Mouse (Mus musculus) kidney, embryonic 16.5 days (tissue): Measurements from ENCODE around the gene Gm32742. TPM values are rescaled to one million over a fixed set of nuclear protein-coding genes. Genes with fewer than 3 reads are reported as not detected.

Source experiments
- ATAC-seq: fragments of 200-750 bp; cut with Nextera tagmentation; 2 replicates; pipeline ENCODE4 v1.8.0; 2017; ENCODE audit warnings: moderate TSS enrichment; ENCODE audit not compliant: low FRiP score, low TSS enrichment
- H3K27ac ChIP-seq: fragments of 300-500 bp; sonication (generic); 2 replicates; pipeline ENCODE4 v1.5.1; 2014; ENCODE audit warnings: low read length
- H3K27me3 ChIP-seq: fragments of 300-500 bp; sonication (generic); 2 replicates; pipeline ENCODE4 v1.6.1; 2014; ENCODE audit warnings: low read length, control low read depth, mixed read lengths; ENCODE audit not compliant: insufficient read depth
- H3K36me3 ChIP-seq: fragments of 300-500 bp; sonication (generic); 2 replicates; pipeline ENCODE4 v1.6.1; 2014; ENCODE audit warnings: low read length, control low read depth, mixed read lengths; ENCODE audit not compliant: insufficient read depth
- H3K4me1 ChIP-seq: fragments of 300-500 bp; sonication (generic); 2 replicates; pipeline ENCODE4 v1.6.1; 2014; ENCODE audit warnings: low read length, control low read depth, mixed read lengths; ENCODE audit not compliant: insufficient read depth
- H3K4me2 ChIP-seq: fragments of 300-500 bp; sonication (generic); replicated peaks from 2 replicates; pipeline ENCODE4 v1.6.1; 2014; ENCODE audit warnings: low read depth, low read length
- H3K4me3 ChIP-seq: fragments of 300-500 bp; sonication (generic); 2 replicates; pipeline ENCODE4 v1.5.1; 2014; ENCODE audit warnings: mild to moderate bottlenecking, low read length
- H3K9ac ChIP-seq: fragments of 300-500 bp; sonication (generic); replicated peaks from 2 replicates; pipeline ENCODE4 v1.6.1; 2014; ENCODE audit warnings: low read length
- H3K9me3 ChIP-seq: fragments of 300-500 bp; sonication (generic); 2 replicates; pipeline ENCODE4 v1.6.1; 2016; ENCODE audit warnings: low read length, control low read depth
- WGBS: fragments of 180-500 bp; shearing (Covaris S2); extraction: QIAGEN DNeasy Blood & Tissue Kit; methylation state at CpG from one replicate; pipeline ENCODE4 v1.1.7; 2014; 5-methylcytosine and 5-hydroxymethylcytosine counted together
- polyA plus RNA-seq: library from polyadenylated mRNA; unstranded; fragments of >200 nt; fragmentation: Nextera tagmentation; extraction: Ambion mirVana; gene quantifications from 2 replicates; pipeline ENCODE4 v1.2.1, GENCODE M21; 2015

Gm32742 gene
- polyA plus RNA-seq, 1 experiment from 2014 or later: 0.01 TPM

DNA sequence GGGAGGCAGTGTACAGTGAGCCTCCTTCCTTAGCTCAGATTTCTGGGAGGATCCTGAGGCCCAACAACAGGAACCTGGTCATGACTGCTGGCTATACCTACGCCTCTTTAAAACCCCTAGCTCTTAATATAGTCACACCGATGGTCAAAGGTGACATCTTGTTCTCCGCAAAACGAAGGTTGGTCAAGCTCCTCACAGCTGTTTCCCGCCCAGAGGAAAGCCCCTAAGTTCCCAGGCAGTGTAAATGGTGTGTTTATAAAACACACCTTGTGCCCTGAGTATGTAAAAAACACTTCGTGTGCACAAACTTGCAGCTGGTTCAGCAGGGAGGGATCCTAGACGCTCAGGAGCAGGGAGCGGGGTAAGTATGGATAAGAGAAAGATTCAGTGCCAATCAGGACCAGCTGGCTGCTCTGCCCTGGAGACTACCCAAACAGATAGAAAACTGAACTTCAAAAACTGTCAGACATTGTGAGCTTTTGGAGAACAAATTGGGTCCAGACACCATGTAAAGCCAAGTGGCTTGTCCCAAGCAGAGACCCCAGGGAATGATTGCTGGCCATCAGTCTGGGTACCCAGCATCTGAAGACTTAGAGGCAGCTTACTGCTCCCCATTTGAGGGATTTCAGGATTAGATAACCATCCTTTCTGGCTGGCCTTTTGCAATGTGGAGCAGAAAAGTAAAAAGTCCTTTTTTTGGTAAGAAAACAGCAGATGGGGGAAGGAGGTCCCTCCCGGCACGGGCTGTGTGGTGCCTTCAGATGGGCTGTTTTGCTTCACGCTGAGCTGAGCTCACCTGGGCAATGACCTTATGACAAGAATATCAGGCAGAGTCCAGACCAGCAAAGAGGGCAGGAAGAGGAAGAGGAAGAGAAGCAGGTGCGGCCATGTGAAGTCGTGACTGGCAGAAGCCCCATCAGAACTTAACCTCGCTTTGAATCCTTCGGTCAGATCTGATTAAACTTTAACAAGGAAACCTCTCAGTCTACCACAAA lies 17.7 kb upstream of the Gm32742 start:
- no peaks in the 10 kb centered on the region for H3K4me1 ChIP-seq
- H3K27me3 ChIP-seq: no peaks in the 10 kb centered on the region
- no peaks in the 10 kb centered on the region for H3K36me3 ChIP-seq
- no peak overlapping the region for H3K9ac ChIP-seq
- H3K27ac ChIP-seq: no peak overlapping the region
- no peak overlapping the region for H3K4me3 ChIP-seq
- no peak overlapping the region for H3K4me2 ChIP-seq
- ATAC-seq: no peak
- no peaks in the 10 kb centered on the region for H3K9me3 ChIP-seq
- 65% methylated on average over 15 of the region's 15 CpGs for WGBS

DNA sequence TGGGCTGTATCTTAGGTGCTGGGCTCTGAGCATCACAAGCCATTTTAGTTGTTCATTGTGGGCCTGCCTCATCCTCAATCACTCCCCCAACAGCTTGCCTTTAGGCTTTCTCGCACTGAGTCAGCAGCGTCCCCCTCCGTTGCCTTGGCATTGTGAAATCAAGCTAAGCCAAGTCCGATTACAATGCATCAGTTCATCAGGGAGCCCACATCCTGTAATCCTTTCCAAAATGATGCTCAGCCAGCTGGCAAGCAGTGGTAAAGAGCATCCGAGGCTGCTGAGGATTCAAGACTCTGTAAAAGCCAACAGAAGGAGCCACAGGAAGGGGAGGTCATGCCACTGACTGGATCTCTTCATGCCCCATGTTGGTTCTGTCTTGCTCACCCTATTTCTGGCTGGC lies 15.3 kb upstream of the Gm32742 start:
- Histone ChIP-seq H3K27ac (no peak overlapping the region), H3K4me1 (no peaks in the 10 kb centered on the region), H3K4me2 (no peak overlapping the region), H3K36me3 (no peaks in the 10 kb centered on the region), H3K27me3 (no peaks in the 10 kb centered on the region), H3K4me3 (no peak overlapping the region), H3K9me3 (no peaks in the 10 kb centered on the region), H3K9ac (no peak overlapping the region)
- WGBS: 78% methylated on average over 5 of the region's 5 CpGs
- no peak for ATAC-seq

- Histone ChIP-seq H3K36me3 (no peaks in the 10 kb centered on the region), H3K4me2 (no peak overlapping the region), H3K27ac (no peak overlapping the region), H3K4me3 (no peak overlapping the region), H3K9me3 (no peaks in the 10 kb centered on the region), H3K4me1 (peaks cover 7% of the 10 kb centered on the region), H3K9ac (no peak overlapping the region), H3K27me3 (no peaks in the 10 kb centered on the region)
- WGBS: 96% methylated on average over 1 of the region's 1 CpGs
- no peak for ATAC-seq
Measured at GRCm38 (mm10) chr9:51178297-51178696, 13.0 kb upstream of the Gm32742 start.

DNA sequence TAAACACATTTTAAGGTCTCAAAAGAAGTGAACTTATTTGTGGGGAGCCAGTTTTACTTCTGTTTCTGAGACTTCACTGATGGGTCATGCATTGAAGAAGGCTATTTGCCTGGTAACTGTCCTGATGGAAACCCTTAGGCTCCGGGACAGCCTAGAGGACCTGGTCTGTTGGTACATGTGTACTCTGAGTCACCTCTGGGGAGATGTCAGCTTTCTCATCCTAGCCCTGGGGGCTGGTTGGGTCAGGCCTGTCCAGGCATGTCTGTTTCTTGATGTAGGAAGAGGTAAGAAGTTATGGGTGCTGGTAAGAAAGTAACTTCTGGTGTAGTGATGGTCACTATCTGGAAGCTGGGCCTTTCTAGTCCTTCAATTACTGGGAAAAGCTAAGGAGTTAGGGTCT lies 10.4 kb upstream of the Gm32742 start:
- H3K27me3 ChIP-seq: no peaks in the 10 kb centered on the region
- H3K4me1 ChIP-seq: peaks cover 7% of the 10 kb centered on the region
- no peak for ATAC-seq
- H3K27ac ChIP-seq: no peak overlapping the region
- H3K36me3 ChIP-seq: no peaks in the 10 kb centered on the region
- no peak overlapping the region for H3K4me2 ChIP-seq
- 88% methylated on average over 1 of the region's 1 CpGs for WGBS
- no peak overlapping the region for H3K9ac ChIP-seq
- no peaks in the 10 kb centered on the region for H3K9me3 ChIP-seq
- no peak overlapping the region for H3K4me3 ChIP-seq

DNA sequence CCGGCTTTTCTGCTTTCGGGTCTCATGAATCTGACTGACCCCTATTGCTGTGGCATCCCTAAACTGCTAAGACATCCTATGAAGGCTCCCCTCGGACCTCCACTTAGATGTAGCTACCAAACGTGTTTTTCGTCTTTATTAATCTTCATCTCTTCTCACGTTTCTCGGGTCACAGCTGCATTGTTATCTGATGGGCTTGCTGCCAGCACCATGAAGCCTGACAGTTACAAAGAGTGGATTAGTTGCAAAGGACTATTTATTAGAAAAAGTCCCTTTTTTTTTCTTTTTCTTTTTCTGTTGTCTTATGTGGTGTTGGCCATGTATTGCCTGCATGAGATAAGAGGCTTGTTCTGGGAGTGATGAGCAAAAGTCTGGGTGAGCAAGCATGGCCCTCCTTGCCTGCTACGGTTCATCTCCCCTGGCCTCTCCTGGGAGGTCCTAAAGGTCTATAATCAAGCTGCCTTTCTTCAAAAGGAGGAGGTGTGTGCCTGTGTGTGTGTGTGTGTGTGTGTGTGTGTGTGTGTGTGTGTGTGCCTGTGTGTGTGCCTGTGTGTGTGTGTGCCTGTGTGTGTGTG lies 9.7 kb upstream of the Gm32742 start:
- Histone ChIP-seq H3K4me3 (no peak overlapping the region), H3K36me3 (no peaks in the 10 kb centered on the region), H3K4me2 (no peak overlapping the region), H3K9me3 (no peaks in the 10 kb centered on the region), H3K4me1 (peaks cover 7% of the 10 kb centered on the region), H3K27me3 (no peaks in the 10 kb centered on the region), H3K9ac (no peak overlapping the region), H3K27ac (no peak overlapping the region)
- 0 out of 2 replicates have a peak, but pooled peaks have one; percentile 67 for ATAC-seq
- 23% methylated on average over 8 of the region's 8 CpGs for WGBS

- no peak overlapping the region for H3K27ac ChIP-seq
- H3K9me3 ChIP-seq: no peaks in the 10 kb centered on the region
- H3K27me3 ChIP-seq: no peaks in the 10 kb centered on the region
- H3K4me1 ChIP-seq: peaks cover 6% of the 10 kb centered on the region
- 71% methylated on average over 6 of the region's 6 CpGs for WGBS
- no peaks in the 10 kb centered on the region for H3K36me3 ChIP-seq
- H3K4me3 ChIP-seq: no peak overlapping the region
- no peak for ATAC-seq
- no peak overlapping the region for H3K9ac ChIP-seq
- no peak overlapping the region for H3K4me2 ChIP-seq
Measured at GRCm38 (mm10) chr9:51170298-51170697, 5.0 kb upstream of the Gm32742 start.

DNA sequence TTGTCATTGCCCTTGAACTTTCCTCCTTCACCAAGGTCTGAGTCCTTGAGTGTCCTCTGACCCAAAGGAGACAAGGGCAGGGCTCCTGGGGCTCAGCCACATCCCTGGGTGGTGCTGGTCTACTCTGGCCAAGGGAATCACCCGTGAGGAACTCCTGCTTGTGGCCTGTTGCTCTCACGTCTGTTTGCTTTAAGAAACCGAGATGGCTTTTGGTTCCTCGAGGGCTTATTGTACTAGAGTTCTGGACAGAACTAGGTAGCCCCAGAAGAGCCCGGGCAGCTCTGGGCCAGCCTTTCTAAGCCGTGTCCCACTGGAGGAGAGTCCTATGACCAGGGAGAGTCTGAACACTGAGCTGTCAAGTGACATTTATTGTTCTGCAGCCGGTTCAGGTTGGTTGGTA lies 3.8 kb upstream of the Gm32742 start:
- Histone ChIP-seq H3K27ac (no peak overlapping the region), H3K36me3 (no peaks in the 10 kb centered on the region), H3K27me3 (no peaks in the 10 kb centered on the region), H3K4me1 (no peaks in the 10 kb centered on the region; the same call in 1 of the 2 replicates), H3K4me2 (no peak overlapping the region), H3K9me3 (no peaks in the 10 kb centered on the region), H3K9ac (no peak overlapping the region), H3K4me3 (no peak overlapping the region)
- ATAC-seq: no peak
- WGBS: 80% methylated on average over 7 of the region's 7 CpGs

- Histone ChIP-seq H3K4me1 (no peaks in the 10 kb centered on the region; the same call in 1 of the 2 replicates), H3K4me3 (no peak overlapping the region), H3K27ac (no peak overlapping the region), H3K9me3 (no peaks in the 10 kb centered on the region), H3K27me3 (no peaks in the 10 kb centered on the region), H3K4me2 (no peak overlapping the region), H3K9ac (no peak overlapping the region), H3K36me3 (no peaks in the 10 kb centered on the region)
- 43% methylated on average over 5 of the region's 5 CpGs for WGBS
- no peak for ATAC-seq
Measured at GRCm38 (mm10) chr9:51168698-51169097, 3.4 kb upstream of the Gm32742 start.

DNA sequence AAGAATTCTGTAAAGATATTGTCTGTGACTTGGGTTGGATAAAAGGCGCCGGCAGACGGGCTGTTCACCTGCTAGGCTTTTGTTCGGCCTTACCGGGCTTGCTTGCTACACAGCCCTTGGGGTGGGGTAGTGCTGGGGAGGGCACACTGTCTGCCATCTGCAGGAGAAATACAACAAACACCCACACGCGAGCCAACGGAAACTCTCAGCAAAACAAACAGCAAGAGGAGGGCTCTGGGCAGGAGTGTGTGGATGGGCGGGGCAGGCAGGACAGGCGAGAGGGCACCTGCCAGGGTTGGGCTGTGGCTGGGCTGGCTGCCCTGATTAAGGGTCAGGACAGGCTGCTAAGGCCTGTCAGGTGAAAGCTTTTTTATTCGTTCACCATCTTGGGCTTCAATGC lies 2.6 kb upstream of the Gm32742 start:
- Histone ChIP-seq H3K36me3 (no peaks in the 10 kb centered on the region), H3K27ac (no peak overlapping the region), H3K4me3 (no peak overlapping the region), H3K4me2 (no peak overlapping the region), H3K27me3 (no peaks in the 10 kb centered on the region), H3K4me1 (no peaks in the 10 kb centered on the region; the same call in 1 of the 2 replicates), H3K9me3 (no peaks in the 10 kb centered on the region), H3K9ac (no peak overlapping the region)
- WGBS: 66% methylated on average over 11 of the region's 11 CpGs
- ATAC-seq: no peak

DNA sequence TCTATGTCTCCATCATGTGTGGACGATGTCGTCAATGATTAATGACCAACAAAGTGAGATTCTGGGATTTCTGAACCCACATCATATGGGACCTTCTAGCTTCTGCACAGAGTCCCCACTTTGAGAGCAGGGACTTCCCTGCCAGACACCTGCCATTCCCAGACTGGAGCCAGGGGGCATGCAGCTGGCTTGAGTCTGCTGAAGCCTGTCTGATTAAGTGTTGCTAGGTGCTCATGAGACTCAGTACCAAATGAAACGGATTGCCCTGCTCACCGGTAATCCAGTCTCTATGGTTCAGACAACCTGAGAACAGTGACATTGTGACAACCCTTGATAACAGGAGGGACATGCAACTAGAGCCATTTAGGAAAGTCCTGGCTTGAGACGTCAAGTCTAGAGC lies 1.3 kb downstream of the Gm32742 start:
- no peak overlapping the region for H3K27ac ChIP-seq
- no peaks in the 10 kb centered on the region for H3K9me3 ChIP-seq
- H3K9ac ChIP-seq: no peak overlapping the region
- peaks cover 13% of the 10 kb centered on the region for H3K27me3 ChIP-seq
- H3K4me2 ChIP-seq: no peak overlapping the region
- no peak for ATAC-seq
- H3K4me3 ChIP-seq: no peak overlapping the region
- WGBS: 80% methylated on average over 5 of the region's 5 CpGs
- no peaks in the 10 kb centered on the region; the same call in 1 of the 2 replicates for H3K4me1 ChIP-seq
- H3K36me3 ChIP-seq: no peaks in the 10 kb centered on the region
